Mouse (Mus musculus): Measurements from ENCODE around the gene Fgf11.

GRCm38 (mm10) chr11:69801379-69801977, at the start of gene Fgf11:
- TF ChIP-seq POLR2A (IDR thresholded peaks at IDR 0.05; ENCODE audit: low read depth, low read length) (no peak), CTCF (IDR thresholded peaks at IDR 0.05; ENCODE audit: extremely low read depth, insufficient read length, insufficient replicate concordance, low read depth, low read length) (no peak)

Data from small intestine, adult 2 months (tissue).